Mouse (Mus musculus) regulatory T cell (primary cell): Measurements from ENCODE around the gene Fam107b.

Experiments used
- in situ Hi-C: fragments of 300-600 bp; cut with MboI, MseI; formaldehyde crosslinking; loops from one replicate; pipeline ENCODE4 v1.15.1; 2025; ENCODE audit warnings: high pct_unique_total_duplicates

The Fam107b gene

DNA sequence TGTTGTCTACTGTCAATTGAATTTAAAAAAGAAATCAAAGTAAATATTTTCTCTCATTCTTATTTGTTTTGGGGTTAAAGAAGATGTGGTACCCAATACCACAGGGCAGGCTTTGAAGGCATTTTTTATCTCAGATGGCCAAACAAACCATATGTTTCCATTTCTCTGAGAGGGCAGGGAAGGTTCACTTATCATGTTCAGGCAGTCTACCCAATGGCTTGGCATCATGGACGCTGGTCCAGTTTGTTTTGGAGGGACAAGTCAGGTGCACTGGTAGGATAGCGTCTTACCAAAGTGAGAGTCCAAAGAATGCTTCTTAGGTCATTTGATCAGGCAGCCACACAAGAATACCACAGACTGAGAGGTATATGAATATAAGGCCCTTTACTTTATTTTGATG lies 139.6 kb downstream of the Fam107b start:
- in situ Hi-C loops = loop anchor here (5.0 to 10.0 kb wide), 3 partner anchors 45 to 285 kb away; partner anchors contain the start of genes Dclre1c and Meig1

DNA sequence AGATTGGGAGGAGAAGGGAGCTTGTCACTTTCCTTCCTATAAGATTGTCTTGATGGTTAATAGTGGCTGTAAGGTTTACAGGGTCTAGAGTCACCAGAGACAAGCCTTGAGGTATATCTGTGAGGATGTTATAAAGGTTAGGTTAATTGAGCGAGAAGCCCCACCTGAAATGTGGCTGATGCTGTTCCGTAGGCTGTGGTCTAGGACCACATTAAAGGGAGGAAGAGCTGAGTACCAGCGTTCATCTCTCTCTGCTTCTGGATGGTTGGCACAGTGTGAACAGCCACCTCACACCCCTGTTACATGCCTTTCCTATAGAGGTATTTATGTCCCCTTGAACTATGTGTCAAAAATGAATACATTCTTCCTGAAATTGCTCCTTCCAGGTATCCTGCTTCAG lies 140.2 kb downstream of the Fam107b start:
- in situ Hi-C loops = loop anchor here (5.0 to 10.0 kb wide), 3 partner anchors 46 to 286 kb away; partner anchors contain the start of genes Dclre1c and Meig1

DNA sequence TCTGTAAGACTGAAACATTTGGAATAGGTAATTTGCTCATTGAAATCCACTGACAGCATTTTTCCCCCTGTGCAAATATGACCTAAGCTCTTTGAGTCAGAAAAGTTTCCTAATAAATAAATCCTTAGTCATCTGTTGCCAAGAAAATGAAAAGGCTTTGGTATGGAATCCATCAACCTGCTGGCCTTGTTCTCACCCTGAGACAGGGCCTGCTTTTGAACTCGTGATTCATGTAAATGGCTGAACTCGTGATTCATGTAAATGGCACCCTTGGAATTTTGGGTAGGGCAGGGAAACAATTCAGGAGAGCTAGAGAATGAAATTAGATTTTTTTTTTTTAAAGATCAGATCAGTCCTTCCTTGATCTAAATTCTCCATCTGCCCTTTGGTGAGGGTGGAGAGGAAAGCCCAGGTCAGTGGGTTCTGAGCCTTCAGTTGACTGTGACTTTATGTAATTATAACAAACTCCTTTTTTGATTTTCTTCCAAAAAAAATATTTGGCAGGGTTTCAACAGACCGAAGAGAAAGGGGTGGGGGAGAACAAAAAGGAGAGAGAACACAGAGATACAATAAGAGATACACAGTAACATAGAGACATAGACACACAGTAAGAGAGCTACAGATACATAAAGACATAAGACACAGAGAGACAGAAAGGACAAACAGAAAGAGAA lies 142.2 kb downstream of the Fam107b start:
- in situ Hi-C loops = loop anchor here (5.0 to 10.0 kb wide), 3 partner anchors 48 to 288 kb away; partner anchors contain the start of genes Dclre1c and Meig1

DNA sequence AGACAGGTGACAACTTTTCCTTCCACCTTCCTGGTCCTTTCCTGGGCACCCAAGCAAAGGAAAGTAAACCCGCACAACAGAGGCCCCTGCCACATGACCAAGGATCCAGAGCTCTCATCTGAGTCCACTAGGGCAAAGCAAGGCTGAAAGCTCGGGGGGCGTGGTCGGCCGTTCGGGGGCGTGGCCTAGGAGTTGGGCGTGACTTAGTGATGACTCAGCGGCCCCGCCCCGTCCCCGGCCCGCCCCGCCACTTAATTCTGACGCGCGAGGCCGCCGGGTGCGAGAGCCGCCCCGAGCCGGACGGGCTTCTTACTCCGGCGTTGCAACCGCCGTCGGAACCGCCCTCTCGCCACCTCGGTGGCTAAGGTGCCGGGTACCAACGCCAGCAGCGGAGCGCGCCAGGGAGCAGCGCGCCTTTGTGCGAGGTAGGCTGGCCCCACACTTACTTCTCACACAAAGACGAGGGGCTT lies 143.0 kb downstream of the Fam107b start:
- in situ Hi-C loops = loop anchor here (5.0 to 10.0 kb wide), 3 partner anchors 48 to 288 kb away; partner anchors contain the start of genes Dclre1c and Meig1

DNA sequence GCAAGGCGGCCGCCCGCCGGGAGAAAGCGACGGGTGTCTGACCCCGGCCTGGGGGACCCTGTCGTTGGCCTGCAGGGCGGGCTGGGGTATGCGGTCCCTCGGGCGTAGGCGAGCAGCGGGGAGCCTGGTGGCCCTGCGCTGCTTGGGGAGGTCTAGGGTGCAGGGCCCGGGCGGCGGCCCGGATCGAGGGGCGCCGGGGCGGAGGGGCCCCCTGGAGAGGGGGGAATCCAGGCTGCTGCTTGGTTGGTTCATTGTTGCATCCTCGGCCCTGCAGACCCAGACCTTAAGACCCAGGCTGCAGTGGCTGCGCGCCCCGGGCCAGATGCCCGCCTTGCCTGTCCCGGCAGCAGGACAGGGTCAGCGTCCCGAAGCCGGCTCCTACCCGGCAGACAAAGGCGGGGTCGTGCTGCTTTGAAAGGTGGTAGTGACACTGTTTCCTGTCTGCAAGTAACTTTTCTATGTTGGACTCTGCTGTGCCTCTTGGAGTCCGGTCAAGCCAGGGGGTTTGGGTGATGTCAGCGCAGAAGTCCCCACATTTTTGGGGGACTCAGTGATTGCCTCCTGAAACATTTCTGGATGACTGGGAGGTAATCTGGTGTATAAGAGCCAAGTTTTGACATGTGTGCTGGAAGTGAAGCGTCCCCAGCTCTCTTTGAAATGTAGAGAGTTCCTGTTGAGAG lies 143.5 kb downstream of the Fam107b start:
- in situ Hi-C loops = loop anchor here (5.0 to 10.0 kb wide), 3 partner anchors 48 to 289 kb away; partner anchors contain the start of genes Dclre1c and Meig1

DNA sequence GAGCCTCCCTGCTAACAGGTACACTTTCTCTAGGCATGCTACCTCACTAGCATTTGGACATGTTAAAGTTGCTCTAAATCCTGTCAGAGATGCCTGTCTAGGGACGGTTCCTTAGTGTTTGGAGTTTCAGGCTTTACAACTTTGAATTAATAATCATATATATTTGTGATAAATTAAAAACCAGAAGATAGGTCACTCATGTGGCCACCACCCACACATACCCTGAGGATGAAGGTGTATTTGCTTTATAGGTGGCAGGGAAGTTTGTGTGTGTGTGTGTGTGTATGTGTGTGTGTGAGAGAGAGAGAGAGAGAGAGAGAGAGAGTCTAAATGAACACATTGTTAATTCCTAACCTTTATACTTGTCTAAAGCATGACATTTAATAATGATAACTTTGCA lies 144.2 kb downstream of the Fam107b start:
- in situ Hi-C loops = loop anchor here (5.0 to 10.0 kb wide), 3 partner anchors 48 to 290 kb away; partner anchors contain the start of genes Dclre1c and Meig1

DNA sequence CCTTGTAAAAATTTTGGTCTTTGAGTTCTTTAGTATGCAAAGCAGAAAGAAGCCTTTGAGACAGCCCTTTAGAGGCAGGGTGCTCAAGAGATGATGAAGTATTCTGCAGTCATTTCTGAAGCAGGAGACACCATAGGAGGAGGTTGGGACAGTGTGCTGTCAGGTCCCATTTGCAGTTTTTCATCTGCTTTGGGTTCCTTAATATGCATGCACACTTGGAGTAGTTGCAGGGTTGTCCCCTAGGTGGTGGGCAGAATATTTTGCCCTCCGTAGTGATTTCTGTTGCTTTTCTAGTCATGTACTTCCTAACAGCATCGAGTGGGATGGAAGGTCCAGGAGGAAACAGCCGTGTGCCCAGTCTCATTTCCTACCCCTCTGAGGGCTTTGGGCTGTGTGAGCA lies 145.1 kb downstream of the Fam107b start:
- in situ Hi-C loops = loop anchor here (10.0 kb wide), 2 partner anchors 51 to 291 kb away; partner anchors contain the start of genes Dclre1c and Meig1

DNA sequence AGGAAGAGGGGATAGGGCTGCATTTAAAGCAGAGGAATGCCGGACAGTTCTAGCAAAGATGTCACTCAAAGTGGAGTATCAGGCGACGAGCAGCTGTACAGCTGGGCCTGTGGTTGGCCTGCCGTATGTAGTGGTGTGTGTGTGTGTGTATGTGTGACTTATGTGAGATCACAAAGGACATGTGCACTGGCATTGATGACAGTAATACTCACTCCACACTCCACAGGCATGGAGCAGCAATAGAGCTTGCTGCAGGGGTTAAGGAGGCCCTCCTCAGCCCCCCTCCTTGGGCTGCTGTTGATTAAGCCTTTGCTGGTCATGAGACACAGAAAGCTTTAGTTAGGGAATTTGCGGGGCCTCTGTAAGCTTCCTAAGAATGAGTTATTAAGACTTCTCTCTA lies 147.0 kb downstream of the Fam107b start:
- in situ Hi-C loops = loop anchor here (10.0 kb wide), 2 partner anchors 52 to 292 kb away; partner anchors contain the start of genes Dclre1c and Meig1

DNA sequence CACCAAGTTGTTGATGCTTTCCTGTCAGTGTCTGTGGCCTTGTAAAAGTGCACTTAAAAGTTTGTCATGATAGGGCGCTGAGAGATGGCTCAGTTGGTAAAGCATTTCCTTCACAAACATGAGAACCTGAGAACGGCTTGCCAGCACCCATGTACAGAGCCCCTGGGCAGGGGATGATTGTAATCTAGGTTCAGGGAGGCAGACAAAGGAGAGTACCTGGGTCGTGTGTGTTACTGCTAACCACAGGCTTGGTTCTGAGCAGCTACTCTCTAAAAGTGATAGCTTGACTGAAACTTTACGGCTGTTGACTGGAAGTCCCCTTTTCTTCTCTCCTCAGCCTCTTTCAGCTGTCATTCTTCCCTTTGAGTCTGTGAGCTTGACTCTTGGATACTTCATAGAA lies 147.6 kb downstream of the Fam107b start:
- in situ Hi-C loops = loop anchor here (10.0 kb wide), 2 partner anchors 53 to 293 kb away; partner anchors contain the start of genes Dclre1c and Meig1

DNA sequence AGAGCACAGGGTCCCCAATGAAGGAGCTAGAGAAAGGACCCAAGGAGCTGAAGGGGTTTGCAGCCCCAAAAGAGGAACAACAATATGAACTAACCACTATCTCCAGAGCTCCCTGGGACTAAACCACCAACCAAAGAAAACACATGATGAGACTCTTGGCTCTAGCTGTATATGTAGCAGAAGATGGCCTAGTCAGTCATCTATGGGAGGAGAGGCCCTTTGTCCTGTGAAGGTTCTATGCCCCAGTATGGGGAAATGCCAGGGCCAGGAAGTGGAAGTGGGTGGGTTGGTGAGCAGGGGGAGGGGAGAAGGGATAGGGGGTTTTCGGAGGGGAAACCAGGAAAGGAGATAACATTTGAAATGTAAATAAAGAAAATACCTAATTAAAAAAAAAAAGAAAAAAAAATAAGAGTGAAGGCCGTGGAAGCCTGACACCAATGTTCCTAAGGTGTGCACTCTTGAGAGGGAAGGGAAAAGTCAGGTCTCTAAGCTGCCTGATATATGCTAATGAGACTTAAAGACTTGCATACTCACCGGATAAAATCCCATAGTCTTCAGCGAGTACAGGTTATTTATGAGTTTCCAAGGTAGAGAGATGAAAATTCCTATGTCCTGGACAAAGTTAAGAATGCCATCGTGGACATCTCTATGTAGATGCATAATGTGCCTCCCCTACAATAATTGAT lies 149.3 kb downstream of the Fam107b start:
- in situ Hi-C loops = loop anchor here (10.0 kb wide), 2 partner anchors 55 to 295 kb away; partner anchors contain the start of genes Dclre1c and Meig1

DNA sequence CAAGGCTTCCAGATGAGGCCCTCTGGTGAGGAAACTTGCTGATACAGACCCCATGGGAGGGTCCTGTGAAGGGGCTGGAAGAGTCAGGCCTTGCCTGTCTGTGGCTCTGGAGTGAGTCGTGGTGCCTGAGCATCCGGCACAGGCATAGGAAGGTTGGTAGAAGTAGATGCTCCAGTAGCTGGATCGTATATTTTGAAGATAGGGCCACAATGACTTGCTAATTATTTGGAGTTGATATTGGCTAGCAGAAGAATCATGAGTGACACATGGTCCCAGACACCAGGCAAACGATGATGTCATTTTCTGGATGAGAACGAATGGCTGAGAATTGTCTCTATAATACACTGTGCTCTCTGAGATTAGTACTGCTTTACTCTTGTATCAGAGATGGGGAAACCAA lies 150.8 kb downstream of the Fam107b start:
- in situ Hi-C loops = no loop called here

DNA sequence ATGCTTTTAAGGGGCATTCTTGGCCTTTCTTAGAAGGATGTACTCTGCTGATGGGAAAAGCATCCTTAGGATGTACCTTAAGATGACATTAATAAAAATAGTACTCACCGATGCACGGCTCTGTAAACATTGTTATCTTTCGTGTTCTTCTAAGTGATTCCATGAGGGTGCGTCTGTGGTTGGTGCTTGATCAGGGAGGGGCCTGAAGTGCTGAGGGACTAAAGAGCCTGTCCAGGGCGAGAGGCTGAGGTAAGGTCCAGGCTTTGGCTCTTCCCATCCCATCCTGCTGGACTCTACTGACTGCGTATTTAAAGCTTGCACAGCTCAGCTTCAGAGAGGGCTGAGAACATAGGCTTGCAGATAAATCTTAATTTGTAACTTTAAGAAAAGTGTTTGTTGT lies 151.7 kb downstream of the Fam107b start:
- in situ Hi-C loops = no loop called here

DNA sequence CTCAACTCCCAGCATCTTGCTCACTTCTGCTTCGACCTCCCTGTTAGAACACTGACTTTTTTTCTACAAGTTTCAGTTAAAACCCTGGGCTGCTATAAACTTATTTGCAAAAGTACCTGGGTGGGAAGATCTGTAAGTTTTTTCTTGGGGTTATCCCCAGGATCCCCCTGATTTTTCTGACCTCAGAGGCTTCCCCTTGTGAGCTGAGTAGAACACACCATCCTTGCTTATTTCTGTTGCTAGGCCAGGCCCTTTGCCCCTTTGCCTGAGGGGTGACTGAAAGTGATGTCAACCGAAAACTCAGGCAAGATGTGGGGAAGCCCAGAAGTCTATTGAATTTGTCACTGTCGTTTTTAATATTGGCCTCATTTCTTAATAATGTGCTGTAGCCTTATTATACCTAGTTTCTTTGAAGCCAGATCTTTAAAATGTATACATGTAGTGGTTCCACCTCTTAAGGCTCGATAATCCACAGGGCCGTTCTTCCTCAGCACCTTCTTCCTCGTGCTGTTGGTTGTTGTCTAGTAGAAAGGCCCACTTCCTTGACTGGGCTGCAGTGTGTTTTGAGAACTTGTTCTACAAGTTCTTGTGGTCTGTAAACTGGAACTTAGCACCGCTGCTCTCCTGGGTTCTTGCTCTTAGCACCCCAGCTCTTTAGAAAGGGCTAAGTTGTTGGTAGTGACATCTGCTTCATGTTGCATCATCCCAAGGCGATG lies 153.3 kb downstream of the Fam107b start:
- in situ Hi-C loops = no loop called here

DNA sequence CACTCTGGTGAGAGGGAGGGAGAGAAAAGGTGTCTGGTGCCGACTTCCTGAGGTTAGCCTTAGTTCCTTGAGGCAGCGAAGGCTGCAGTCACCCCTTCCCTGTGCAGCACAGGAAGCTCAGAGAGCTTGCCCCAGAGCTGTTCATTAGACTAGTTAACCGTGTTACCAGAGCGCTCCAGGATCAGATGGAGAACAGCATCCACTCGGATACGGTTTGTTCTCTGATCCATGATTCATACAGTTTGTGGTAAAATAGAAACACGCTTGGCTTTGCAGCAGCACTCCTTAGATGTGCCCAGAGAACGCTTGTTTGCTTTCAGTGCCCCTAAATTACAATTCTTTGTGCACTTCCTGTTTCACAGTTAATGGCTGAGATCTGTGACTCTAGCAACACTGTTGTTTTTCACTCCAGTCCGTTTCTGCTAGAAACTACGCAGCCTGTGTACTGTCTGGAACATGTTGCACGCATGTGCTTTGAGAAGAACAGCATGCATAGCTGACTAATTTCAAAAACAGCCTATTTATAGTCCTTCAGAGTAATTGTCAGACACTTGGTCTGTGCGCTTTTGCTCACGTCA lies 156.3 kb downstream of the Fam107b start:
- in situ Hi-C loops = no loop called here

DNA sequence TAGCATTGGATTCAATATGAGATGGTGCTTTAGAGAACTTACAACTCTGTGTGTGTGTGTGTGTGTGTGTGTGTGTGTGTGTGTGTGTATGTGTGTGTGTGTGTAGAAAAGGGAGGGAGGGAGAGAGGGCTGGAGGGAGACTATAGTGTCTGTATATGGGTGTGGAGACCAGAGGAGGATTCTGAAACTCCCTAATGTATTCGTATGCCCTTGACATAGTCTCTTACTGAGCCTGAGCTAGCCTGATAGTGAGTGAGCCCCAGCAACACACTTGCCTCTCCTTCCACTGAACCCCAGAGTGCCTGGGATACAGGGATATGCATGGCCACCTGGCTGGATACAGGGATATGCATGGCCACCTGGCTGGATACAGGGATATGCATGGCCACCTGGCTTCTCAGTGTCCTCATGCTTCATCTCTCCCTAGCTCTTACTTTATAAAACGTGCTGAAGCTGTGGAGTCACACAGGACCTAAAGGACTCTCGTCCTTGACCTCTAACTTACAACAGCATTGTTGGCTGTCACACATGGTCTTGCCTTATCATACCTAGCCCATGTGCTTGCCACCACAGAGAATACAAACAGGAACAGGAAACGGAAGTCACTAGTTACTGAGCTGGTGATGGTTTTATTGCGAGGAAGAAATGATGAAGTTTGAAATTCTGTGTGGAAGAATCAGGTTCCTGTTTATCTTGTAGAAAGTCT lies 157.1 kb downstream of the Fam107b start:
- in situ Hi-C loops = no loop called here

DNA sequence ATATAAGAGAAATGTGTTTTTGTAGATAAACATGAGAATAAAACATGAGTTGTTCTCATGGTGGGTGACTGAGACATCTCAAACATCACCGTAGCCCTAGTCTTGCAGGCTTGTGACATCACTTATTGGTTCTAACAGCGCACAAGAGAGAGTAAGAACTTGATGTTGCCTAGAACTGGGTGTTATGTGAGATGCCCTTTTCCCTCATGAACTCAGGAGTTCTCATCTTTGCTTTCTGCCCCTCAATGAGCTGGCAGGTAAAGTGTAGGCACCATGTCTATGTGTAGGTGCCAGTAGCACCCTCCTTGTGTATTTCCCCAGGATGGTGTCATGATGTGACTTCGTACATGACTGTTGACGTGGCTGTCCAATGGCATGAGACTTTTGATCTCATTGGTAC lies 157.8 kb downstream of the Fam107b start:
- in situ Hi-C loops = no loop called here

DNA sequence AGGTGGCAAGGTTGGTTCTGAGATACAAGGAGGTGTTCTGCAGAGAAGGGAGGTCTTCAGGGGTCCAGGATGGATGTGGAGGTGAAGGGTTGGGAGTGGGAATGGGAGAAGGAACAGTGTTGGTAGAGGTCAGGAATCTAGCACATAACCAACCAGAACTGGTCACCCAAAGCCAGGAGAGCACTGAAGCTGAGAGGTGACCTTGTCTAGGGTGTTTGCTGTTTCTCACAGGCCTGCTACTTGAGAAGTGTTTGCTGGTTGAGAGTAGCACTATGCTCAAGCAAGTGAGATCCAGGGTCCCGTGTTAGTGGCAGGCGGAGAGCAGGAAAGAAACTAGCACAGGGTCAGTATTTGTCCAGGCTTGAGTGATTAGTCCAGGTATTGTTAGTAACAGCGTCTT lies 159.3 kb downstream of the Fam107b start:
- in situ Hi-C loops = no loop called here

DNA sequence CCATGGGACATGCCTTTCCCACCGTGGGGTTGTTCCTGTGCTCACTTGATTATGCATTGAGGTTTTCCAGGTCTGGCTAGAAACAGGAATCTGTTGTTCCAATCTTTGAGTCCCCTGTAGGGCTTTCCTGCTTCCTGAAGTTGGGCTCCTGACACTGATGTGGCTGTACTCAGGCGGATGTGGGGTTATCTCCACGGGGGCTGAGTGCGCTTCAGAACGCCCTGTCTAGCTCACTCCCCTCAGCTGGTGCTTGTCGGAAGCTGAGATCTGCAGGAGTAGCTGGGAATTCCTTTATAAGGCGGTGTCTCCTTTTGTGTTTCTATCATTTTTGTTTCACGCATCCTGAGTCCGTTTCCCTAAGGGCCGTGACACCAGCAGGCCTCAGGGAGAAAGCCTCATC lies 160.5 kb downstream of the Fam107b start:
- in situ Hi-C loops = no loop called here

DNA sequence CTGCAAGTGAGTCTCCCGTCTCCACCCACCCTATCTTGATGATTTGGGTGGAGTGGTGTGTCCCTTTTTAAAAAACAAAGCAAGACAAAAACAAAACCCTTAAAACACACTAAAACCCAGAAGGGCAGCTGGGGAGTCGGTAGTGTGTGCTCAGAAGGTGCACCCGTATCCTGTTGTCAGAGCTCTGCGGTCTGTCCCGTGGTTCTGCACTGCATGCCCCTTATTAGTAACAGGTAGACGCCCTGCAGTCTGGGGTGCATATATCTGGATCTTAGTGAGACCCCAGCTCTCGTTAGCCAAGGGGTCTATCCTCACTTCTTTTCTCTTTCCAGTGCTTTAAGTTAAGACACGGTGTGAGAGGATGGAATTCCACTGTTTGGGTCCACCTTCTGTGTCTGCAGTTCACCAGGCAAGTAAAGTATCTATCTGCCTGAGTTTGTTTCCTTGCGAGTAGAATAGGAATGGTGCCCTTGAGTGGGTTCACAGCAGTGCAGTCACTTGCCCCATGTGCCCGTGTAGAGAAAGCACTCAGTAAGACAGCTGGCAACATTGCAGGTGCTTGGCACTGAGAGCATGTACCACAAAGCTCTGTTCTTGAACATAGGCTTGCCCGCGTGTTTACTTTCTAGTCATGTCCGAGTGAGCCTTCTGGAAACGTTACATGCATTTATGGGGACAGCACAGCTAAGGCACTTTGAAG lies 161.2 kb downstream of the Fam107b start:
- in situ Hi-C loops = no loop called here
